Mouse (Mus musculus): Measurements from ENCODE around the gene Actbl2. TPM values are rescaled to one million over a fixed set of nuclear protein-coding genes. Genes with fewer than 3 reads are reported as not detected.

Gene Actbl2
- polyA plus RNA-seq, 1 experiment from 2014 or later = not detected

DNA sequence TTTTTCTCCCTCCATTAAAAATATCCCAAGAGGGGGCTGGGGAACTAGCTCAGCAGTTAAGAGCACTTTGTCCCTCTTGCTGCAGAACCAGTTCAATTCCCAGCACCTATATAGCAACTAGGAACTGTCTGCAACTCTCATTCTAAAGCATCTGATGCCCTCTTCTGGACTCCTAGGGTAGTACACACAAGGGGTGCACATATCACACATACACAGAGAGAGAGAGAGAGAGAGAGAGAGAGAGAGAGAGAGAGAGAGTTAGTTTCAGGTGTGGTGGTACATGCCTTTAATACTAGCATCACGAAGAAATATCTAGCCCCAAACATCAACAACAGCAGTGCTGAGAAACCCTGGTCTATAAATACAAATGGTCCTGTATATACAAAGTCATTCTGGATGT is 17.5 kb upstream of the Actbl2 start:
- H3K4me2 ChIP-seq (ENCODE audit: low read depth, low read length, severe bottlenecking) = no peak overlapping the region
- 72% methylated on average over 1 of the region's 1 CpGs for WGBS
- no peak overlapping the region for H3K27ac ChIP-seq (ENCODE audit: low read depth, low read length)
- H3K9ac ChIP-seq (ENCODE audit: low read length) = no peak overlapping the region
- no peaks in the 10 kb centered on the region for H3K27me3 ChIP-seq (ENCODE audit: control insufficient read depth, insufficient read depth, low read length)
- no peaks in the 10 kb centered on the region for H3K4me1 ChIP-seq (replicated peaks; ENCODE audit: control insufficient read depth, insufficient read depth, low read length)
- no peak overlapping the region for H3K4me3 ChIP-seq (ENCODE audit: low read depth, low read length)
- H3K9me3 ChIP-seq (ENCODE audit: control insufficient read depth, low read length) = no peaks in the 10 kb centered on the region
- no peaks in the 10 kb centered on the region for H3K36me3 ChIP-seq (ENCODE audit: control insufficient read depth, insufficient read depth, low read length)
- DNase-seq (ENCODE audit: low spot score) (no peak), ATAC-seq (replicated peaks; ENCODE audit: low FRiP score) (peak; percentile 28; the same call in 1 of the 2 replicates)

DNA sequence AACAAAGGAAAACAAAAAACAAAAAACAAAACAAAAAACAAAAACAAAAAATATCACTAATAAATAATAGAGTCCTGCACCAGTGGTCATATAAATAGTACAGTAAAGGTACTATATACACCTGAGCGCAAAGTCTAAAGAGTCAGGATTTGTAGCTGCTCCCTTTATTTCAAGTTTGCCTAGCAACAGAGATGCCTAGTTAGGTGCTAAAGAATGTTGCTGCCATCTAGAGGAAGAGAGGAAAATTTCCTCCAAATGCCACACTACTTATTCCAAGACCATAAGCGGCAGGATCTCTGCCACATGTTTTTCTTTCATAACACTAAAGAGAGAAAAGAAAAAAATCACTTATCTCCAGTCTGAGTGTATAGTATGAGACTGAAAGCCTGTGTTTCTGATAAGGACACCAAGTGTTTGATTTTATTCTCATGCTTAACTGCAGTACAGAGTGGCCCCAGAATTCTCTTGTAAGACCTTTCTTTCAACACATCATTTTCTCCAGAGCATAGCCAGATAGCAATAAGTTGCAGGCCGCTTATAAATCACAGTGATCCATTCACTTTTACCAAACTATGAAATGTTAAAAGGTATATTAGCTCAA is 16.8 kb upstream of the Actbl2 start:
- Histone ChIP-seq H3K4me2 (ENCODE audit: low read depth, low read length, severe bottlenecking) (no peak overlapping the region), H3K4me3 (ENCODE audit: low read depth, low read length) (no peak overlapping the region), H3K9ac (ENCODE audit: low read length) (no peak overlapping the region), H3K27me3 (ENCODE audit: control insufficient read depth, insufficient read depth, low read length) (no peaks in the 10 kb centered on the region), H3K27ac (ENCODE audit: low read depth, low read length) (no peak overlapping the region), H3K4me1 (replicated peaks; ENCODE audit: control insufficient read depth, insufficient read depth, low read length) (no peaks in the 10 kb centered on the region), H3K36me3 (ENCODE audit: control insufficient read depth, insufficient read depth, low read length) (no peaks in the 10 kb centered on the region), H3K9me3 (ENCODE audit: control insufficient read depth, low read length) (no peaks in the 10 kb centered on the region)
- ATAC-seq (replicated peaks; ENCODE audit: low FRiP score) = peak; percentile 82
- no peak for DNase-seq (ENCODE audit: low spot score)
- WGBS = 53% methylated on average over 3 of the region's 3 CpGs

DNA sequence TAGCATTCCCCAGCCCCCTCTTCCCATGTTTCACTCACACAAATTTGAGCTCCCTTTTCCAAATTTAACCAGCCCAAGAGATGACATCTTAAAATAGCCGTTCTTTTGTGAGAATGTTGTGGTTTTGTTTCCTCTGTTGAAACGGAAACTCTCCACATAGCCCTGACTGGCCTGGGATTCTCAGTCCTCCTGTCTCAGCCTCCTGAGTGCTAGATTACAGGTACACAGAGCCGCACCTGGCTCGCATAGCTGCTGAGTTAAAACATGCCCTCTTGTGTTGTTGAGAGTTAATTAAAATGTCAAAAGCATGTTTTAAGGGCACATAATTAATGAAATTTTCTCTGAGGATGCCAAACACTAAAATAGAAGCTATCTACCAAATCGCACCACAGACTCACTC is 3.7 kb upstream of the Actbl2 start:
- Histone ChIP-seq H3K9ac (ENCODE audit: low read length) (no peak overlapping the region), H3K36me3 (ENCODE audit: control insufficient read depth, insufficient read depth, low read length) (no peaks in the 10 kb centered on the region), H3K4me1 (replicated peaks; ENCODE audit: control insufficient read depth, insufficient read depth, low read length) (no peaks in the 10 kb centered on the region), H3K27ac (ENCODE audit: low read depth, low read length) (no peak overlapping the region), H3K27me3 (ENCODE audit: control insufficient read depth, insufficient read depth, low read length) (no peaks in the 10 kb centered on the region), H3K4me2 (ENCODE audit: low read depth, low read length, severe bottlenecking) (no peak overlapping the region), H3K4me3 (ENCODE audit: low read depth, low read length) (no peak overlapping the region), H3K9me3 (ENCODE audit: control insufficient read depth, low read length) (no peaks in the 10 kb centered on the region)
- ATAC-seq (replicated peaks; ENCODE audit: low FRiP score) (no peak), DNase-seq (ENCODE audit: low spot score) (no peak)
- WGBS = 94% methylated on average over 5 of the region's 5 CpGs

DNA sequence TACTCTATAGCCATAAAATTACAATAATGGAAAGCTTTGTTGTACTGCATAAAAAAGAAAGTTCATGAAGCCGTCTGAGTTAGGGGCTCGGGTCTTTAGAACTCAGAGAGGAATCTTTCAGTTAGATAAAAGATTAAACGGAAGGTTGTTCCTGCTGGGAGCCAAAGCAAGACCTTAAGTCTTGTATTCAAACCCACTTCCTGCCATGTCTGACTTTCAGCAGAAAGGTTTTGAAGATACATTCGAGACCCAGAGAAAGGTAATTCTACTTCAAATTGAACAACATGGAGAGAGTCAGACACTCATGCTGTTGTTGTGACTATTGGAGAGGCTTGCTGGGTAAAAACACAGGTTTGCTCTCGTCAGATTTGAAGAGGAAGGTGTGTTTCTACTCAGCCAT is 3.0 kb upstream of the Actbl2 start:
- H3K27me3 ChIP-seq (ENCODE audit: control insufficient read depth, insufficient read depth, low read length) = no peaks in the 10 kb centered on the region
- no peaks in the 10 kb centered on the region for H3K4me1 ChIP-seq (replicated peaks; ENCODE audit: control insufficient read depth, insufficient read depth, low read length)
- 67% methylated on average over 5 of the region's 5 CpGs for WGBS
- no peaks in the 10 kb centered on the region for H3K36me3 ChIP-seq (ENCODE audit: control insufficient read depth, insufficient read depth, low read length)
- DNase-seq (ENCODE audit: low spot score) (no peak), ATAC-seq (replicated peaks; ENCODE audit: low FRiP score) (no peak)
- H3K9ac ChIP-seq (ENCODE audit: low read length) = no peak overlapping the region
- H3K9me3 ChIP-seq (ENCODE audit: control insufficient read depth, low read length) = no peaks in the 10 kb centered on the region
- no peak overlapping the region for H3K4me2 ChIP-seq (ENCODE audit: low read depth, low read length, severe bottlenecking)
- H3K4me3 ChIP-seq (ENCODE audit: low read depth, low read length) = no peak overlapping the region
- H3K27ac ChIP-seq (ENCODE audit: low read depth, low read length) = no peak overlapping the region

DNA sequence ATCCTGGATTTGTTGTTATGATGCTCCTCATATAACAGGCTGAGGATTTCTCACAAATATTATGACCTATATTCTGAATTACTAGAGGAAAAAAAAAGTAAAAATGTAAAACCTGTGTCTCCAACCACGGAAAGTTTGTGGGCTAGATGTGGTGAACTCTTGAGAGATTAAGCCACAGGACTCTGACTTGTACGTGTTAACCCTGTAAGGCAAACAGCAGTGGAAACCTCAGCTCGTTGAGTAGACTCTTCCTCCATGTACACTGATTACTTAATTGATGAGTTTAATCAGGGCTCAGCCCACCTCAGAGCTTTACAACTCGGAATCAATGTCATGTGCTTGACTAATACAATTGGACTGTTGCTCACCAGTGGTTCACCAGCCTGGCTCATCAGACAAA is 3.2 kb downstream of the Actbl2 start:
- no peak for ATAC-seq (replicated peaks; ENCODE audit: low FRiP score)

DNA sequence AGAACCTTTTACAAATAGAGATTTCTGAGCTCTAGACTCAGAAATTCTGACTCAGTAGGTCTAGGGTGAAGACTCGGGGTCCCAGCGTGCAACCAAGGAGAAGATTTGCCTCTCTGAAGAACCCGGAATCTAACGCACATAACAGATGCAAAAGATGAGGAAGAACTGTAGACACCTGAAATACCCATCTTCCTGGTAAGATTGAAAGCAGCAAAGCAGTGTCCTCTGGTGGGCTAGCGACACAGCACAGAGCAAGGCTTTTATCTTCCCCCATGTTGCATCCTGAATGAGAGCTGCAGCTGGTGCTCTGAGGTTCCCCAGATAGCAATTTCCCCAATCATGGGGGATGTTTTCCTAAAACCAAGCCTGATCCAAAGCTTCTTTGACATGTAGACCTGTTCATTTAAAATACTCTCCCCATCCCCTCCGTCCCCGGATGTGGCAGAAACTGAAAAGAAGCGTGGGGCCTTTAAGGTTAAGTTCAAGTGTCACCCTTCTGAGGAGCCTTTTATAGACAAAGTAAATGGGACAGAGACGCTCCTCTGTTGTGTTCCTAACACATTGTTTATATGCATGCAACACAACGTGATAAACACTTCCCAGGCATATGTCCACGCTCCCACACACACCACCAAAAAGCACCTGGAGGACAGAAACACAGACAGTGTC is 3.7 kb downstream of the Actbl2 start:
- H3K27ac ChIP-seq (ENCODE audit: low read depth, low read length) = no peak overlapping the region
- no peaks in the 10 kb centered on the region for H3K4me1 ChIP-seq (replicated peaks; ENCODE audit: control insufficient read depth, insufficient read depth, low read length)
- H3K27me3 ChIP-seq (ENCODE audit: control insufficient read depth, insufficient read depth, low read length) = no peaks in the 10 kb centered on the region
- H3K9me3 ChIP-seq (ENCODE audit: control insufficient read depth, low read length) = no peaks in the 10 kb centered on the region
- ATAC-seq (replicated peaks; ENCODE audit: low FRiP score) (no peak), DNase-seq (ENCODE audit: low spot score) (no peak)
- H3K4me3 ChIP-seq (ENCODE audit: low read depth, low read length) = no peak overlapping the region
- H3K4me2 ChIP-seq (ENCODE audit: low read depth, low read length, severe bottlenecking) = no peak overlapping the region
- 82% methylated on average over 11 of the region's 11 CpGs for WGBS
- H3K36me3 ChIP-seq (ENCODE audit: control insufficient read depth, insufficient read depth, low read length) = no peaks in the 10 kb centered on the region
- H3K9ac ChIP-seq (ENCODE audit: low read length) = no peak overlapping the region

More for the DNA sequence above, 3.2 kb downstream of the Actbl2 start:
- no peak for DNase-seq (ENCODE audit: low spot score)
- Histone ChIP-seq H3K9me3 (ENCODE audit: control insufficient read depth, low read length) (no peaks in the 10 kb centered on the region), H3K9ac (ENCODE audit: low read length) (no peak overlapping the region), H3K27ac (ENCODE audit: low read depth, low read length) (no peak overlapping the region), H3K4me3 (ENCODE audit: low read depth, low read length) (no peak overlapping the region), H3K36me3 (ENCODE audit: control insufficient read depth, insufficient read depth, low read length) (no peaks in the 10 kb centered on the region), H3K4me1 (replicated peaks; ENCODE audit: control insufficient read depth, insufficient read depth, low read length) (no peaks in the 10 kb centered on the region), H3K4me2 (ENCODE audit: low read depth, low read length, severe bottlenecking) (no peak overlapping the region), H3K27me3 (ENCODE audit: control insufficient read depth, insufficient read depth, low read length) (no peaks in the 10 kb centered on the region)
- WGBS = 82% methylated on average over 4 of the region's 4 CpGs

DNA sequence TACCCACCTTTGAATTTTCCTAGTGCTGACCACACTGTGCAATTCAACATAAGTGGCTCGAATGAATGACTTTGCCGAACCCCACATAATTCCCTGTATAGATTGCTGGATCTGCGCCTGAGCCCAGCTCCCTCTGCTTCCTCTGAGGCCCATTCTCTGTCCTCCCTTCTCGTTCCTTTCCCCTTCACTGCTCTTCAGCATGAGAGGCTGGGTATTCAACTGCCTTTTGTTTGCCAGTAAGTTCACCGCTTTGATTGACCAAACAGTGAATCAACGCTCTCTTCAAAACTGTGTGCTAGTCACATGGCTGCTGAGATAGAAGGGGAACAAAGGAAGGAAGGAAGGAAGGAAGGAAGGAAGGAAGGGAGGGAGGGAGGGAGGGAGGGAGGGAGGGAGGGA is 4.3 kb downstream of the Actbl2 start:
- H3K27me3 ChIP-seq (ENCODE audit: control insufficient read depth, insufficient read depth, low read length) = no peaks in the 10 kb centered on the region
- no peak overlapping the region for H3K27ac ChIP-seq (ENCODE audit: low read depth, low read length)
- H3K4me3 ChIP-seq (ENCODE audit: low read depth, low read length) = no peak overlapping the region
- H3K36me3 ChIP-seq (ENCODE audit: control insufficient read depth, insufficient read depth, low read length) = no peaks in the 10 kb centered on the region
- ATAC-seq (replicated peaks; ENCODE audit: low FRiP score) (0 out of 2 replicates have a peak, but pooled peaks have one; percentile 55), DNase-seq (ENCODE audit: low spot score) (no peak)
- H3K4me2 ChIP-seq (ENCODE audit: low read depth, low read length, severe bottlenecking) = no peak overlapping the region
- H3K4me1 ChIP-seq (replicated peaks; ENCODE audit: control insufficient read depth, insufficient read depth, low read length) = no peaks in the 10 kb centered on the region
- no peak overlapping the region for H3K9ac ChIP-seq (ENCODE audit: low read length)
- WGBS = 32% methylated on average over 6 of the region's 6 CpGs
- no peaks in the 10 kb centered on the region for H3K9me3 ChIP-seq (ENCODE audit: control insufficient read depth, low read length)

DNA sequence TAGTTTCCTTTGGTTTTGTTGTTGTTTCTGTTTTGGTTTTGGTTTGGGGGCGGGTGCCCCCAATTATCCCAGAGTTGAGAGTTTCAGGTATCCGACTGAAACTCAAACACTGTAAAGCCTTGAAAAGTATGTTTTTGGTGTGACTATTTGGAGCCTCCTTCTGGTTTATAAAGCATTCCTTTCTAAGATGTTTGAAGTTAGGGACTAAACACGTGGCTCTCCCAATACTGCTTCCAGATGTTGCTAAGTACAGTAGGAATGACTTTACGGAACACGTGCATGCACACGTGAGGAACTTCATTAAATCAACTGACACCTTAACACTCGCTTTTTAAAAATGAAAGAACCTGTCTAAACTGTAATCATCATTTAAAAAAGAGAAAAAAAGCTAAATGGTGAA is 4.9 kb downstream of the Actbl2 start:
- no peak overlapping the region for H3K9ac ChIP-seq (ENCODE audit: low read length)
- H3K4me1 ChIP-seq (replicated peaks; ENCODE audit: control insufficient read depth, insufficient read depth, low read length) = no peaks in the 10 kb centered on the region
- H3K4me3 ChIP-seq (ENCODE audit: low read depth, low read length) = no peak overlapping the region
- H3K36me3 ChIP-seq (ENCODE audit: control insufficient read depth, insufficient read depth, low read length) = no peaks in the 10 kb centered on the region
- no peak overlapping the region for H3K27ac ChIP-seq (ENCODE audit: low read depth, low read length)
- DNase-seq (ENCODE audit: low spot score) (no peak), ATAC-seq (replicated peaks; ENCODE audit: low FRiP score) (no peak)
- H3K9me3 ChIP-seq (ENCODE audit: control insufficient read depth, low read length) = no peaks in the 10 kb centered on the region
- no peaks in the 10 kb centered on the region for H3K27me3 ChIP-seq (ENCODE audit: control insufficient read depth, insufficient read depth, low read length)
- WGBS = 74% methylated on average over 7 of the region's 7 CpGs
- H3K4me2 ChIP-seq (ENCODE audit: low read depth, low read length, severe bottlenecking) = no peak overlapping the region

DNA sequence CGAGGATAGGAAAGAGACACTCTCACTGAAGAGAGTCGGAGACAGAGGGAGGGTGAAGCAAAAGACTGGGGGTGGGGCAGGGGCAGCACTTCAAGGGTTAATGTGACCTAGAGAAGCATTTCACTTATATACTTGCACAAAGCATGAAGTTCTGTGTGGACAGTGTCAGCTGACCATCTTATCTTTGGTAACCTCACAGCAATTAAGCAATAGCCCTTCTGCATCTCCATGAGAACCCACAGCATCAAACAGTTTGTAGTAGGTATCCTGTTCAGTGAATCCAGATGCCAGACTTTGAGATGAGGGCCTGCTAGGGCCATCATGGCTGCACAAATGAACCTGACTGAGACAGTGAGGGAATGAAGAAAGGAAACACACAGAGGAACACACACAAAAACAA is 8.4 kb downstream of the Actbl2 start:
- Histone ChIP-seq H3K4me2 (ENCODE audit: low read depth, low read length, severe bottlenecking) (no peak overlapping the region), H3K27ac (ENCODE audit: low read depth, low read length) (no peak overlapping the region), H3K9me3 (ENCODE audit: control insufficient read depth, low read length) (no peaks in the 10 kb centered on the region), H3K4me1 (replicated peaks; ENCODE audit: control insufficient read depth, insufficient read depth, low read length) (no peaks in the 10 kb centered on the region), H3K9ac (ENCODE audit: low read length) (no peak overlapping the region), H3K4me3 (ENCODE audit: low read depth, low read length) (no peak overlapping the region), H3K36me3 (ENCODE audit: control insufficient read depth, insufficient read depth, low read length) (no peaks in the 10 kb centered on the region), H3K27me3 (ENCODE audit: control insufficient read depth, insufficient read depth, low read length) (no peaks in the 10 kb centered on the region)
- DNase-seq (ENCODE audit: low spot score) = no peak
- 88% methylated on average over 2 of the region's 2 CpGs for WGBS
- ATAC-seq (replicated peaks; ENCODE audit: low FRiP score) = no peak
